ENCODE assay signal across 8 mouse cellular contexts in genomic region chr11:116022256-116022780, GRCm38 (mm10). TPM values are rescaled to one million over a fixed set of nuclear protein-coding genes. Genes with fewer than 3 reads are reported as not detected.
DNase-seq lines count a peak whose midpoint lies in the region; ATAC-seq lines count a peak whose summit lies in the region.

No protein-coding gene starts in this region.

- no peak for DNase-seq in heart, adult 8-10 months (ENCODE audit: low spot score)
- peak; percentile 58 for DNase-seq in NIH3T3 (ENCODE audit: low read depth)
- DNase-seq in hindbrain, embryonic 14.5 days (ENCODE audit: low spot score), result no peak
- DNase-seq in adrenal gland, postnatal 14 days, result no peak
- DNase-seq in layer of hippocampus, adult 11-12 months (ENCODE audit: low spot score), result no peak
- no peak for DNase-seq in kidney, adult 18-20 months

- no peaks in the 10 kb centered on the region for H3K27me3 ChIP-seq in heart, embryonic 16.5 days (ENCODE audit: control insufficient read depth, insufficient read depth, low read length)
- no peaks in the 10 kb centered on the region for H3K27me3 ChIP-seq in hindbrain, embryonic 14.5 days (ENCODE audit: control insufficient read depth, insufficient read depth, low read length)
- H3K27me3 ChIP-seq in midbrain, embryonic 13.5 days, result no peaks in the 10 kb centered on the region

- H3K4me1 ChIP-seq in heart, embryonic 16.5 days (ENCODE audit: control insufficient read depth, insufficient read depth, low read length), result peaks cover 11% of the 10 kb centered on the region
- peaks cover 16% of the 10 kb centered on the region for H3K4me1 ChIP-seq in hindbrain, embryonic 14.5 days (replicated peaks; ENCODE audit: control insufficient read depth, insufficient read depth, low read length)
- peaks cover 17% of the 10 kb centered on the region for H3K4me1 ChIP-seq in midbrain, embryonic 13.5 days (replicated peaks)

- H3K9me3 ChIP-seq in heart, embryonic 16.5 days (replicated peaks; ENCODE audit: control insufficient read depth, low read length), result no peaks in the 10 kb centered on the region
- H3K9me3 ChIP-seq in hindbrain, embryonic 14.5 days (ENCODE audit: control insufficient read depth, low read length), result no peaks in the 10 kb centered on the region
- H3K9me3 ChIP-seq in midbrain, embryonic 13.5 days, result no peaks in the 10 kb centered on the region

- no peak overlapping the region for H3K27ac ChIP-seq in heart, embryonic 16.5 days (ENCODE audit: low read length)
- H3K27ac ChIP-seq in hindbrain, embryonic 14.5 days, result no peak overlapping the region
- H3K27ac ChIP-seq in midbrain, embryonic 13.5 days, result no peak overlapping the region

- 57% methylated on average over 4 of the region's 4 CpGs for WGBS in heart, embryonic 16.5 days
- WGBS in hindbrain, embryonic 14.5 days, result 64% methylated on average over 4 of the region's 4 CpGs
- WGBS in midbrain, embryonic 13.5 days, result 71% methylated on average over 4 of the region's 4 CpGs

- ATAC-seq in heart, embryonic 16.5 days (replicated peaks; ENCODE audit: extremely low read depth, insufficient read depth, low FRiP score), result no peak
- no peak for ATAC-seq in hindbrain, embryonic 14.5 days (ENCODE audit: low FRiP score)
- ATAC-seq in midbrain, embryonic 13.5 days, result no peak

- H3K4me3 ChIP-seq in heart, embryonic 16.5 days (ENCODE audit: low read length), result peak overlapping the region; percentile 36
- peak overlapping the region; percentile 92 for H3K4me3 ChIP-seq in hindbrain, embryonic 14.5 days (replicated peaks; ENCODE audit: low read length)
- peak overlapping the region; percentile 95 for H3K4me3 ChIP-seq in midbrain, embryonic 13.5 days (replicated peaks)

- peak overlapping the region; percentile 57 for H3K4me2 ChIP-seq in heart, embryonic 16.5 days (ENCODE audit: low read depth, low read length)
- H3K4me2 ChIP-seq in hindbrain, embryonic 14.5 days (replicated peaks), result peak overlapping the region; percentile 90
- peak overlapping the region; percentile 85 for H3K4me2 ChIP-seq in midbrain, embryonic 13.5 days (replicated peaks)

- H3K36me3 ChIP-seq in heart, embryonic 16.5 days (ENCODE audit: control insufficient read depth, insufficient read depth), result peaks cover 9% of the 10 kb centered on the region
- H3K36me3 ChIP-seq in hindbrain, embryonic 14.5 days (replicated peaks; ENCODE audit: control insufficient read depth, insufficient read depth), result peaks cover 33% of the 10 kb centered on the region
- H3K36me3 ChIP-seq in midbrain, embryonic 13.5 days, result peaks cover 13% of the 10 kb centered on the region; the same call in 1 of the 2 replicates

- H3K9ac ChIP-seq in heart, embryonic 16.5 days (ENCODE audit: low read length), result peak overlapping the region; percentile 21
- H3K9ac ChIP-seq in hindbrain, embryonic 14.5 days, result peak overlapping the region; percentile 30
- peak overlapping the region; percentile 65 for H3K9ac ChIP-seq in midbrain, embryonic 13.5 days (replicated peaks)

RNA-seq across cellular contexts. Expression of gene H3f3b, which starts 5.4 kb away (rescaled TPM):
- polyA plus RNA-seq in heart, embryonic 16.5 days (2015; fragmentation: Nextera tagmentation; extraction: Ambion mirVana), result 661 and 709 TPM in 2 replicates
- total RNA-seq in heart, adult 8-10 months (2022), result 100 to 1,000 TPM in 3 of 4 experiments, 10 to 100 TPM in 1; 92.7 to 141 (median 123) TPM
- 1,746 and 2,054 TPM in 2 replicates for polyA plus RNA-seq in hindbrain, embryonic 14.5 days (2014; fragmentation: Nextera tagmentation; extraction: Ambion mirVana)
- 2,611 and 2,977 TPM in 2 replicates for polyA plus RNA-seq in midbrain, embryonic 13.5 days (2015; fragmentation: Nextera tagmentation; extraction: Ambion mirVana)
- 340 and 347 TPM in 2 replicates for total RNA-seq in adrenal gland, postnatal 14 days (2021)

RNA-seq across cellular contexts. Expression of gene Unk, which starts 7.8 kb away (rescaled TPM):
- polyA plus RNA-seq in heart, embryonic 16.5 days (2015; fragmentation: Nextera tagmentation; extraction: Ambion mirVana), result 22.7 and 23.2 TPM in 2 replicates
- 1 to 10 TPM; 7.2 to 9.4 (median 7.8) TPM for total RNA-seq in heart, adult 8-10 months (2022)
- 25.6 and 29.3 TPM in 2 replicates for polyA plus RNA-seq in hindbrain, embryonic 14.5 days (2014; fragmentation: Nextera tagmentation; extraction: Ambion mirVana)
- polyA plus RNA-seq in midbrain, embryonic 13.5 days (2015; fragmentation: Nextera tagmentation; extraction: Ambion mirVana), result 41.1 and 43.7 TPM in 2 replicates
- 20.6 and 24.4 TPM in 2 replicates for total RNA-seq in adrenal gland, postnatal 14 days (2021)

RNA-seq across cellular contexts. Expression of gene Galk1, which starts 9.8 kb away (rescaled TPM):
- 142 and 153 TPM in 2 replicates for polyA plus RNA-seq in heart, embryonic 16.5 days (2015; fragmentation: Nextera tagmentation; extraction: Ambion mirVana)
- total RNA-seq in heart, adult 8-10 months (2022), result 10 to 100 TPM; 12.5 to 16.0 (median 15.0) TPM
- polyA plus RNA-seq in hindbrain, embryonic 14.5 days (2014; fragmentation: Nextera tagmentation; extraction: Ambion mirVana), result 48.6 and 54.4 TPM in 2 replicates
- 49.2 and 58.9 TPM in 2 replicates for polyA plus RNA-seq in midbrain, embryonic 13.5 days (2015; fragmentation: Nextera tagmentation; extraction: Ambion mirVana)
- 41.5 and 51.9 TPM in 2 replicates for total RNA-seq in adrenal gland, postnatal 14 days (2021)

RNA-seq across cellular contexts. Expression of gene Itgb4, which starts 47.8 kb away (rescaled TPM):
- polyA plus RNA-seq in heart, embryonic 16.5 days (2015; fragmentation: Nextera tagmentation; extraction: Ambion mirVana), result 2.7 and 4.4 TPM in 2 replicates
- 1 to 10 TPM; 2.3 to 3.1 (median 3.0) TPM for total RNA-seq in heart, adult 8-10 months (2022)
- polyA plus RNA-seq in hindbrain, embryonic 14.5 days (2014; fragmentation: Nextera tagmentation; extraction: Ambion mirVana), result 1.5 and 1.6 TPM in 2 replicates
- polyA plus RNA-seq in midbrain, embryonic 13.5 days (2015; fragmentation: Nextera tagmentation; extraction: Ambion mirVana), result 0.15 and 0.43 TPM in 2 replicates
- total RNA-seq in adrenal gland, postnatal 14 days (2021), result 3.6 and 4.4 TPM in 2 replicates

RNA-seq across cellular contexts. Expression of gene Unc13d, which starts 55.4 kb away (rescaled TPM):
- polyA plus RNA-seq in heart, embryonic 16.5 days (2015; fragmentation: Nextera tagmentation; extraction: Ambion mirVana), result 3.2 and 5.9 TPM in 2 replicates
- total RNA-seq in heart, adult 8-10 months (2022), result 1 to 10 TPM in 2 of 4 experiments, under 1 TPM in 2; 0.41 to 1.4 (median 0.83) TPM
- 0.75 and 0.83 TPM in 2 replicates for polyA plus RNA-seq in hindbrain, embryonic 14.5 days (2014; fragmentation: Nextera tagmentation; extraction: Ambion mirVana)
- 1.2 TPM in 2 replicates for polyA plus RNA-seq in midbrain, embryonic 13.5 days (2015; fragmentation: Nextera tagmentation; extraction: Ambion mirVana)
- total RNA-seq in adrenal gland, postnatal 14 days (2021), result 0.74 and 4.0 TPM in 2 replicates

Comparison
In these comparisons a context has a peak if more than half of its experiments do, and no peak if none do; other contexts are left out.
1. H3K4me3 ChIP-seq: peak in every context shown above with its lines; median percentile 95 in midbrain, embryonic 13.5 days; 92 in hindbrain, embryonic 14.5 days; 36 in heart, embryonic 16.5 days.